Comparison of ENCODE assay signal across 8 mouse cellular contexts in the genomic region with DNA sequence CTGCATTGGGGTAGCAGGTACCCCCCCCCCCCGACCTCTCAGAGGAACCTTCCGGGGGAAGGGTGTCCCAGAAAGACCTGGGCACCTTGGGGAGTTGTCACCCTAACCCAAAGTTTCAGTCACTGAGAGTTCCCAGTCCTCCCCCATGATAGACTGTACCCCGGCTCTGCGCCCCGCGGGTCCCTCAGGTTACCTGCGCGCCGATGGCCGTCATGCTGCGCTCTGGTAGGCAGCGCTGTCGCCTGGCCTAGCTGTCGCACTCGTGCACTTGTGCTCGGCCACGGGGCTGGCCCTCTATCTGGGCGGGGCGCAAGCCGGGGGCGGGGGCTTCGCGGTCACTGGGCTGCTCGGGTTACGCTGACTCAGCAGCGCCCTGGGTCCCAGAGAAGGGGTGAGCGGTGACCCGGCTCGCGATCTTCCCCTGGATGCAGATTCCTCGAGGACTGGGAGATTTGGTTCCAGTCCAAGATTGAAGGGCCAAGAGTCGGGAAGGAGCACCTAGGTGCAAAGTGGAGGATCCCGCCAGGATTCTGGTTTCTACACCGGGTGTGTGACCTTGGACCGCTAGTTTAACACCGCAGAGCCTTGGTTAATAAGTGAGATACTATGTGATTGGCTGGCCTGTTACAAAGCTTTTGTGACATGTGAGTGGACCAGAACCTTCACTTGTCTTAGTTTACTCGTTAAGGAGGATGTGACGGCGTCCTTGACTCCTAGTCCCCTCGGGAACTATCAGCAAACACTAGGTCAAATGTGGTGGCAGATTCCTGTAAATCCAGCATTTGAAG. TPM values are rescaled to one million over a fixed set of nuclear protein-coding genes. Genes with fewer than 3 reads are reported as not detected.
A peak's percentile ranks its signal among the peaks of the same experiment; 100 is the strongest.
DNase-seq lines count a peak whose midpoint lies in the region; ATAC-seq and TF ChIP-seq lines count a peak whose summit lies in the region.

A gene (minus strand): TSS at position 556 of the 788 bp plus-strand sequence.

- H3K36me3 ChIP-seq in forebrain, embryonic 14.5 days (ENCODE audit: control insufficient read depth, insufficient read depth, low read length) = no peaks in the 10 kb centered on the region
- no peaks in the 10 kb centered on the region for H3K36me3 ChIP-seq in splenic B cell, adult 2 months (ENCODE audit: control insufficient read depth, insufficient read depth, low read length, poor library complexity, severe bottlenecking)

- peaks cover 32% of the 10 kb centered on the region for H3K4me1 ChIP-seq in bone marrow macrophage, adult 2 months (ENCODE audit: control insufficient read depth, insufficient read depth, low read length)
- H3K4me1 ChIP-seq in forebrain, embryonic 14.5 days (ENCODE audit: control insufficient read depth, insufficient read depth, low read length) = peaks cover 6% of the 10 kb centered on the region

- H3K4me2 ChIP-seq in forebrain, embryonic 14.5 days (ENCODE audit: low read length) = peak within 1 kb of the TSS; percentile 70

- no peak for TF ChIP-seq POLR2A in bone marrow macrophage, adult 2 months (IDR thresholded peaks at IDR 0.05; ENCODE audit: borderline replicate concordance, low read depth, low read length)

- H3K27ac ChIP-seq in left cerebral cortex, adult 2 months = peak within 1 kb of the TSS; percentile 42
- peak within 1 kb of the TSS; percentile 88 for H3K27ac ChIP-seq in bone marrow macrophage, adult 2 months (ENCODE audit: insufficient read depth, low read depth, low read length)
- H3K27ac ChIP-seq in forebrain, embryonic 14.5 days (ENCODE audit: low read depth, low read length) = no peak within 1 kb of the TSS

- peaks cover 17% of the 10 kb centered on the region; the same call in 1 of the 2 replicates for H3K27me3 ChIP-seq in forebrain, embryonic 14.5 days (replicated peaks; ENCODE audit: control insufficient read depth, insufficient read depth, low read length)
- H3K27me3 ChIP-seq in splenic B cell, adult 2 months (ENCODE audit: control insufficient read depth, insufficient read depth, low read length, poor library complexity, severe bottlenecking) = no peaks in the 10 kb centered on the region

- H3K9me3 ChIP-seq in forebrain, embryonic 14.5 days (replicated peaks; ENCODE audit: control insufficient read depth, low read length) = no peaks in the 10 kb centered on the region

- intact Hi-C loops in left cerebral cortex, adult 2 months (cut with DNase I) = no loop called here
- intact Hi-C loops in heart, postnatal 36 days (cut with DNase I) = no loop called here
- intact Hi-C loops in left cerebral cortex, postnatal 4 days (cut with DNase I) = no loop called here

- ATAC-seq in forebrain, embryonic 14.5 days = peak; percentile 61

- peak within 1 kb of the TSS; percentile 50 for H3K9ac ChIP-seq in forebrain, embryonic 14.5 days (ENCODE audit: low read length)

- no peak for TF ChIP-seq CTCF in left cerebral cortex, adult 2 months (IDR thresholded peaks at IDR 0.05)
- TF ChIP-seq CTCF in bone marrow macrophage, adult 2 months (IDR thresholded peaks at IDR 0.05; ENCODE audit: low read depth, low read length) = no peak

- WGBS in forebrain, embryonic 14.5 days = 2% methylated on average over 40 of the region's 40 CpGs

- H3K4me3 ChIP-seq in left cerebral cortex, adult 2 months = peak within 1 kb of the TSS; percentile 44
- peak within 1 kb of the TSS; percentile 72 for H3K4me3 ChIP-seq in bone marrow macrophage, adult 2 months (ENCODE audit: insufficient read depth, low read length)
- H3K4me3 ChIP-seq in forebrain, embryonic 14.5 days (ENCODE audit: low read depth, low read length) = peak within 1 kb of the TSS; percentile 27

- peak; percentile 31 to 43 for DNase-seq in left cerebral cortex, adult 2 months (ENCODE audit: extremely low spot score in 1 of 2, low spot score in 2 of 2)
- no peak for DNase-seq in left cerebral cortex, adult 18-20 months (ENCODE audit: low spot score in 2 of 2)
- peak; percentile 51 for DNase-seq in forebrain, embryonic 14.5 days (ENCODE audit: low spot score)
- DNase-seq in heart, postnatal 36 days = peak; percentile 71 to 75
- peak; percentile 55 for DNase-seq in left cerebral cortex, postnatal 4 days
- peak; percentile 80 for DNase-seq in mesoderm, embryonic 11.5 days (ENCODE audit: low read depth, low spot score)
- DNase-seq in splenic B cell, adult 2 months (ENCODE audit: low read depth, low spot score) = peak; percentile 17

RNA-seq across cellular contexts. Expression of the gene that starts here (rescaled TPM):
- total RNA-seq in left cerebral cortex, adult 2 months (2021) = 1 to 10 TPM; 1.6 to 2.5 TPM
- 1 to 10 TPM in 1 of 2 experiments, under 1 TPM in 1; 0.94 to 2.0 TPM for total RNA-seq in left cerebral cortex, adult 18-20 months (2021)
- 71.5 and 83.0 TPM in 2 replicates for polyA plus RNA-seq in bone marrow macrophage, adult 2 months (2012; ENCODE audit: insufficient read depth, insufficient read length, missing spikeins)
- polyA plus RNA-seq in forebrain, embryonic 14.5 days (2014; fragmentation: Nextera tagmentation; extraction: Ambion mirVana) = 7.3 and 8.2 TPM in 2 replicates
- 1 to 10 TPM; 5.4 to 8.8 TPM for total RNA-seq in heart, postnatal 36 days (2021)
- 1 to 10 TPM; 1.4 to 1.8 TPM for total RNA-seq in left cerebral cortex, postnatal 4 days (2021)

Comparison
In these comparisons a context has a peak if more than half of its experiments do, and no peak if none do; other contexts are left out.
1. DNase-seq: peak in left cerebral cortex, adult 2 months (2 of 2), forebrain, embryonic 14.5 days (single experiment), heart, postnatal 36 days (2 of 2), left cerebral cortex, postnatal 4 days (single experiment), mesoderm, embryonic 11.5 days (single experiment) and splenic B cell, adult 2 months (single experiment); none in left cerebral cortex, adult 18-20 months (0 of 2).
2. Peak in every context shown above with its lines, with median percentiles within 50 percentile points of each other: H3K4me3 ChIP-seq.